Mouse (Mus musculus) midbrain, embryonic 14.5 days (tissue): Measurements from ENCODE around the gene Camk2d. TPM values are rescaled to one million over a fixed set of nuclear protein-coding genes. Genes with fewer than 3 reads are reported as not detected.

Source experiments
- ATAC-seq: fragments of 200-750 bp; cut with Nextera tagmentation; 2 replicates; pipeline ENCODE4 v1.8.0; 2017; ENCODE audit warnings: moderate number of reproducible peaks, moderate library complexity; ENCODE audit not compliant: low FRiP score, low TSS enrichment
- DNase-seq: peaks from one replicate; pipeline ENCODE4 v3.0.0-alpha.2; 2015
- H3K27ac ChIP-seq: fragments of 300-500 bp; sonication (generic); replicated peaks from 2 replicates; pipeline ENCODE4 v1.5.1; 2014; ENCODE audit warnings: mild to moderate bottlenecking, low read depth, low read length, moderate library complexity
- H3K27me3 ChIP-seq: fragments of 300-500 bp; sonication (generic); 2 replicates; pipeline ENCODE4 v1.6.1; 2014; ENCODE audit warnings: low read length, control low read depth, mixed read lengths; ENCODE audit not compliant: control insufficient read depth, insufficient read depth
- H3K36me3 ChIP-seq: fragments of 300-500 bp; sonication (generic); 2 replicates; pipeline ENCODE4 v1.6.1; 2014; ENCODE audit warnings: low read length, control low read depth; ENCODE audit not compliant: control insufficient read depth, insufficient read depth
- H3K4me1 ChIP-seq: fragments of 300-500 bp; sonication (generic); 2 replicates; pipeline ENCODE4 v1.6.1; 2014; ENCODE audit warnings: mild to moderate bottlenecking, antibody characterized with exemption, low read length, control low read depth; ENCODE audit not compliant: control insufficient read depth, insufficient read depth
- H3K4me2 ChIP-seq: fragments of 300-500 bp; sonication (generic); 2 replicates; pipeline ENCODE4 v1.6.1; 2014; ENCODE audit warnings: mild to moderate bottlenecking, low read length, moderate library complexity
- H3K4me3 ChIP-seq: fragments of 300-500 bp; sonication (generic); replicated peaks from 2 replicates; pipeline ENCODE4 v1.5.1; 2014; ENCODE audit warnings: low read depth, low read length
- H3K9ac ChIP-seq: fragments of 300-500 bp; sonication (generic); replicated peaks from 2 replicates; pipeline ENCODE4 v1.6.1; 2014; ENCODE audit warnings: mild to moderate bottlenecking, low read length, moderate library complexity
- H3K9me3 ChIP-seq: fragments of 300-500 bp; sonication (generic); 2 replicates; pipeline ENCODE4 v1.6.1; 2016; ENCODE audit warnings: low read length, control low read depth, mixed read lengths; ENCODE audit not compliant: control insufficient read depth
- WGBS: fragments of 180-500 bp; shearing (Covaris S2); extraction: QIAGEN DNeasy Blood & Tissue Kit; methylation state at CpG from one replicate; pipeline ENCODE4 v1.1.7; 2014; 5-methylcytosine and 5-hydroxymethylcytosine counted together
- polyA plus RNA-seq: library from polyadenylated mRNA; unstranded; fragments of >200 nt; fragmentation: Nextera tagmentation; extraction: Ambion mirVana; gene quantifications from 2 replicates; pipeline ENCODE4 v1.2.1, GENCODE M21; 2014

Camk2d gene
- polyA plus RNA-seq, 1 experiment from 2014 or later: 51.5 TPM

DNA sequence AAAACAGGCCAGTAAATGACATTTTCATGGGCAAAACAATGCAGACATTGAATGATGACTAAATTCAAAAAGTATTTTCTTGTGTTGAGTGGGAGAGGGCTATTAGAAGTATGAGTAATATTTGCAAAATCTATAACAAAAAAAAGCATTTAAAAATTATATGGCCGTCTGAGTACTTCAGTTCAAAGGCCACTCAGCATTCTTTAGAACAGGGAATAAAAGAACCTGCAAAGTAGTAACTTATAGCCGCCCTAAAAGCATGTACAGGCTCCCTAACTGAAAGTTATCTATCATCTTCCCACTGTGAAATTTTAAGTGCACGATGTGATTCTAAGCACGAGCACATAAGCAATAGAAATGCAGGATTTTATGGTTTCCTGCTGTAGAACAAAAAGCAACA lies 646 bp upstream of the Camk2d start:
- WGBS: 72% methylated on average over 4 of the region's 4 CpGs
- H3K9ac ChIP-seq: no peak overlapping the region
- peak overlapping the region; percentile 85; the same call in 1 of the 2 replicates for H3K4me3 ChIP-seq
- ATAC-seq: no peak
- H3K27me3 ChIP-seq: no peaks in the 10 kb centered on the region
- 0 out of 2 replicates have a peak, but pooled peaks cover 3% of the 10 kb centered on the region for H3K4me1 ChIP-seq
- H3K9me3 ChIP-seq: no peaks in the 10 kb centered on the region
- no peaks in the 10 kb centered on the region for H3K36me3 ChIP-seq
- H3K4me2 ChIP-seq: peak overlapping the region; percentile 91
- H3K27ac ChIP-seq: peak overlapping the region; percentile 95
- DNase-seq: no peak

GRCm38 (mm10) chr3:126596491-126597160 lies 524 bp downstream of the Camk2d start:
- H3K36me3 ChIP-seq: no peaks in the 10 kb centered on the region
- peak overlapping the region; percentile 86 for H3K9ac ChIP-seq
- DNase-seq (peak; percentile 89), ATAC-seq (peak; percentile 89)
- 0 out of 2 replicates have a peak, but pooled peaks cover 3% of the 10 kb centered on the region for H3K4me1 ChIP-seq
- no peaks in the 10 kb centered on the region for H3K9me3 ChIP-seq
- peak overlapping the region; percentile 95 for H3K27ac ChIP-seq
- H3K4me2 ChIP-seq: peak overlapping the region; percentile 91
- H3K27me3 ChIP-seq: no peaks in the 10 kb centered on the region
- H3K4me3 ChIP-seq: peak overlapping the region; percentile 85
- 0% methylated on average over 60 of the region's 69 CpGs for WGBS

DNA sequence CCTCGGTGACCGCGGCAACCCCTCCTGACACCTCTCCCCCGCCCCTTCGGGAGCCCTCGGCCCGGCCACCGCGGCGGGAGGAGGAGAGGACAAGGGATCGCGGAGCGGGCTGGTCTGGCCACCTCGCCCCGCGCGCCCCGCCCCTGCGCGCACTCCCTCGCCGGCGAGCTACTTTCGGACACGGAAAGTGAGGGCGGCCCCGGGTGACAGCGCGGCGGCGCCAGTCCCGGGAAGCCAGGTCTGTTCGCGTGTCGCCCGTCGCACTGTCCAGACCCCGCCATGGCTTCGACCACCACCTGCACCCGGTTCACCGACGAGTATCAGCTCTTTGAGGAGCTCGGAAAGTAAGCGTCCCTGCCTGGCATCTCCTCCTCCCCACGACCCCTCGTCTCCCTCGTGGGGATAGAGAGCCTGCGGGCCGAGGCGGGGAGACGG lies 1.1 kb downstream of the Camk2d start:
- 0 out of 2 replicates have a peak, but pooled peaks cover 3% of the 10 kb centered on the region for H3K4me1 ChIP-seq
- H3K9me3 ChIP-seq: no peaks in the 10 kb centered on the region
- ATAC-seq (peak; percentile 61), DNase-seq (no peak)
- peak overlapping the region; percentile 86 for H3K9ac ChIP-seq
- H3K4me2 ChIP-seq: peak overlapping the region; percentile 91
- no peaks in the 10 kb centered on the region for H3K36me3 ChIP-seq
- H3K27ac ChIP-seq: peak overlapping the region; percentile 95
- no peaks in the 10 kb centered on the region for H3K27me3 ChIP-seq
- H3K4me3 ChIP-seq: peak overlapping the region; percentile 85
- under 1% methylated on average over 48 of the region's 51 CpGs for WGBS

DNA sequence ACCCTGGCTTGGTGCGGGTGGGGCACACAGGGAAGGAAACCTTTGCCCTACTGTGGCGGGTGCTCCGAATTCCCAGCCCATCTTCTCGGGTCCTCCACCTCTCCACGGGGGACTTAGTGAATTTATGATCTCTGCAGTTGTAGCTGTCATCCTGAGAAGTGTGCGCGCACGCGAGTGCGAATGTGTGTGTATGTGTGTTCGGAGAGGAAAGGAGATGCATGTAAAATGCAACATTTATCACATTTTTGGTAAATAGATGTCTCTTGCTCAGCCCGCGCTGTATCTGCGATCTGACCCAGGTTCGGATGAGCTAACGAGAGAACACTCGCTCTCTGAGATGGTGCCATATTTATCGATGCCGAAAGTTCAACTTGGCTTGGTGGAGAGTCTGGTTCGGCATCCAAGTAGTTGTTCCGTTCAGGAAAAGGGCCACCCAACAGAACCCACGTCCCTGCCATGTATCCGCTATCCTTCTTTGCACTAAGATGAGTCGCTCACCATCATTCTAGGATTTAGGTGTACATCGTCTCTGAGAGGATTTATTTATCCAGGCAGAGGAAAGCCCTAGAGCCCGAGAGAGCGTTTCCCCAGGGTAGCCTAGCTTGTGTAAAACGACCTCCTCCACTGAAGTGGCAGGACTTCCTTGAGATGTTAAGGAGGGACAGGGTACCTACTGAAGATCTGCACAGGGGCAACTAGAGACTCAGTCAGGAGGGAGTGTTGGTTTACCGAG lies 1.7 kb downstream of the Camk2d start:
- Histone ChIP-seq H3K27me3 (no peaks in the 10 kb centered on the region), H3K27ac (peak overlapping the region; percentile 95), H3K9ac (peak overlapping the region; percentile 86), H3K4me1 (0 out of 2 replicates have a peak, but pooled peaks cover 3% of the 10 kb centered on the region), H3K36me3 (no peaks in the 10 kb centered on the region), H3K9me3 (no peaks in the 10 kb centered on the region), H3K4me3 (peak overlapping the region; percentile 85), H3K4me2 (peak overlapping the region; percentile 91)
- DNase-seq (peak; percentile 64), ATAC-seq (no peak)
- under 1% methylated on average over 29 of the region's 29 CpGs for WGBS

GRCm38 (mm10) chr3:126598329-126598676 lies 2.2 kb downstream of the Camk2d start:
- 3% methylated on average over 5 of the region's 5 CpGs for WGBS
- no peaks in the 10 kb centered on the region for H3K9me3 ChIP-seq
- H3K9ac ChIP-seq: peak overlapping the region; percentile 86
- 0 out of 2 replicates have a peak, but pooled peaks cover 3% of the 10 kb centered on the region for H3K4me1 ChIP-seq
- peak; percentile 41 for DNase-seq
- peak overlapping the region; percentile 91 for H3K4me2 ChIP-seq
- no peaks in the 10 kb centered on the region for H3K27me3 ChIP-seq
- peak overlapping the region; percentile 85 for H3K4me3 ChIP-seq
- no peaks in the 10 kb centered on the region for H3K36me3 ChIP-seq
- H3K27ac ChIP-seq: no peak overlapping the region
- ATAC-seq: no peak

DNA sequence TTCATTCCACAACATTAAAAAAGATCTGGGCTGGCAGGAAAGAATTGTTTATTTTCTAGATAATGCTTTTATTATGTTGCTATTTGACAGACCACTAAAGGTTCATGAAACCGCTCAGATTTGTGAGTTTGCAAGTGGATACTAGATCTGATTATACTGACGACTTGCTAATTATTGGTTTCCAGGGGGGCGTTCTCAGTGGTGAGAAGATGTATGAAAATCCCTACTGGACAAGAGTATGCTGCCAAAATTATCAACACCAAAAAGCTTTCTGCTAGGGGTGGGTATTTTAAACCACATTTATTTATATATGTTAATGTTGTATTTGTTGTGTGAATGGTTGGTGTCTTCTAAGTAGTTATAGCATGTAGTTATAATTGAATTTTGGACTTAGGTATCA lies 2.8 kb downstream of the Camk2d start:
- H3K9ac ChIP-seq: no peak overlapping the region
- H3K27ac ChIP-seq: no peak overlapping the region

DNA sequence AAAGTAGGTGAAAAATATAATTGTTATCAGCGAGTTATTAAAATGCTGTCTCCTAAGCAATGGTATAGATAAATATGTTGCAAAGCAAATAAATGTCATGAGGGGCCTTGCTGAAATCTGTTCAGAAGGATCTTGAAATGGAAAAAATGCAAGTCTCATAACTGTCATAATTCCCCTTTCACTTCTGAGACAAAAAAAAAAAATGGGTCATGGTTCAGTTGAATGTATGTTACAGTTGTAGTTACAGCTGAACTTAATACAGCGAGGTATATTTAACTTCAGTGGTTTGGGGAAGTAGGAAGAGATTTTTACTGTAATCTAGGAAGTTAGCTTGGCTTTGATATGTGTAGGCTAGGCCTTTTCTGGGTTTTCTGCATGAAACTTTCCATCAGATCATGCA lies 3.2 kb downstream of the Camk2d start:
- 87% methylated on average over 2 of the region's 2 CpGs for WGBS
- Histone ChIP-seq H3K27ac (no peak overlapping the region), H3K36me3 (no peaks in the 10 kb centered on the region), H3K4me3 (no peak overlapping the region), H3K4me2 (peak overlapping the region; percentile 91), H3K4me1 (0 out of 2 replicates have a peak, but pooled peaks cover 3% of the 10 kb centered on the region), H3K9me3 (no peaks in the 10 kb centered on the region), H3K9ac (no peak overlapping the region), H3K27me3 (no peaks in the 10 kb centered on the region)
- DNase-seq: no peak
- ATAC-seq: no peak

More for the DNA sequence above, 2.8 kb downstream of the Camk2d start:
- Histone ChIP-seq H3K9me3 (no peaks in the 10 kb centered on the region), H3K27me3 (no peaks in the 10 kb centered on the region), H3K4me3 (peak overlapping the region; percentile 85), H3K4me1 (0 out of 2 replicates have a peak, but pooled peaks cover 3% of the 10 kb centered on the region), H3K36me3 (no peaks in the 10 kb centered on the region), H3K4me2 (peak overlapping the region; percentile 91)
- 66% methylated on average over 3 of the region's 3 CpGs for WGBS
- ATAC-seq (no peak), DNase-seq (no peak)

DNA sequence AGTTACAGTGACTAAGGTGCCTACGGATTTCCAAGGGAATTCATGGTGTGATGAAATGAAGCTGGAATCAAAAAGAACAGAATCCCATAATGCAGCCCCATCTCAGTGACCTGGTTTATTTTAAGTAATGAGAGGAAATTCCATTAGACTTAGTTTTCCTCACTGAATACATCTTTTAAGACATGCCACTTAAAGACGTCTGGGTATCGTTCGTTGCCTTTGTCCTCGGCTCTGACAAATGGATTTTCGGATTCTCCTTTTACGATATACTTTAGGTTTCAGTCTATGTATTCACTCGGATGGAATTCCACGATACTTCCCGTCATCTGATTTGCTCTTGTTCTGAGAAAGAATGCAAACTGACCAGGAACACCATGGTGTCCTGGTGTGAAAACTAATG lies 3.8 kb downstream of the Camk2d start:
- DNase-seq (no peak), ATAC-seq (no peak)
- H3K4me1 ChIP-seq: 0 out of 2 replicates have a peak, but pooled peaks cover 3% of the 10 kb centered on the region
- H3K4me3 ChIP-seq: no peak overlapping the region
- H3K9ac ChIP-seq: no peak overlapping the region
- no peak overlapping the region for H3K27ac ChIP-seq
- WGBS: 54% methylated on average over 10 of the region's 10 CpGs
- no peaks in the 10 kb centered on the region for H3K36me3 ChIP-seq
- H3K9me3 ChIP-seq: no peaks in the 10 kb centered on the region
- no peak overlapping the region for H3K4me2 ChIP-seq
- H3K27me3 ChIP-seq: no peaks in the 10 kb centered on the region
